Mouse (Mus musculus): ENCODE measurements at regions not wholly inside any gene's neighbourhood (a gene's known extent, or its start where the extent isn't known, plus 50 kb on each side); places are given as distances from the start of the nearest gene placed in this dataset.
"Not testable (repeated sequence)": the region's sequence is repeated elsewhere in the genome, so short reads cannot be mapped to it uniquely, and the experiment has no call there.

- TF ChIP-seq CTCF (IDR thresholded peaks at IDR 0.05; ENCODE audit: borderline replicate concordance, control insufficient read depth, extremely low read depth, insufficient read depth, low read length, poor library complexity); POLR2A (IDR thresholded peaks at IDR 0.05; ENCODE audit: control insufficient read depth, extremely low read depth, insufficient read depth, low read length, poor library complexity): not testable (repeated sequence)
Observed at GRCm38 (mm10) chr12:20928966-20929365, 61.3 kb upstream of the Asap2 start.
